Mouse (Mus musculus) right cerebral cortex, postnatal 14 days (tissue): Measurements from ENCODE around the gene Abca3.
"Not testable (repeated sequence)": the region's sequence is repeated elsewhere in the genome, so short reads cannot be mapped to it uniquely, and the experiment has no call there.

ENCODE experiments used
- DNase-seq: peaks from one replicate; pipeline ENCODE4 v3.0.0; 2022

Abca3 gene

DNA sequence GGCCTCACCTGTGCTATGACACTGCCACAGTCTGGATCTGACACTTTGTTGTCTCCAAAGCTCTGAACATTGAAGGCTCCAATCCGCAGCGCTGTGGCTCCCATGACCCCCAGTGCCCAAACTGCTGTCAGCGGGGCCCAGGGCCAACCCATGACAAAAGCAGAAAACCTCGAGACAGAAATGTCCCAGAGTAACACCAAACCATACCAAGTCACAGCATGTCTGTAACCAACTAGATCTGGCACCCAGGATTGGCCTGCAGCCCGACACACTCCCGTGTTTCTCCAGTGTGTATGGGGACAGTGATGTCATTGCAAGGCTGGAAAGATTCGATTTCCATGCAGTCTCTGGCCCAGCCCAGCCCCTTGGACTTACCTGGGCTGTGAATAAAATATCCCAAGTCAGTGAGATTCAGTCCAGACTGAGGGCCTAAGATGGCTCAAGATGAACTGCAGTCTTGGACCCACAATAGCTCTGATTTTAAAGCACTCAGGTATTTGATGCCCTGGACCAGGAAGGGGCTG, 90.9 kb downstream of the Abca3 start, which contains the start of gene Dnase1l2:
Gene Dnase1l2, minus strand, starts transcription at position 474 of the 524 bp plus-strand sequence.
- DNase-seq = no peak

DNA sequence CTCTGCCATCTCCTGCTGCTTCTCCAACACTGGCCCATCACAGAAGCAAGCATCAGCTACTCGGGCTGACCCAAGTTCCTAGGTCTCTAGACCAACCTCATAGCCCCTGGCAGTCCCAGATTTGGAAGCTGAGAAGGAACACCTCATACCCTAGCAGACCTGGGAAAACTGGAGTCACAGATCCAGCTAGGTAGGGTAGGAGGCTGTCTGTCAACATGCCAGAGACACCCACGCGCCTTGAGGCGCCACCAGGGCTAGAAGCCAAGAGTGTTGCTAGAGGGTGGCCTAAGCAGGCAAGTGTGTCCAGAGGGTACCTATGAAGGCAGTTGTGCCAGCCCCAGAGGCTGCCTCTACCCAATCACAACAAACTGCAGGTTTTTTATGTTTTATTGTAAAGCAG, 91.7 kb downstream of the Abca3 start:
- no peak for DNase-seq

DNA sequence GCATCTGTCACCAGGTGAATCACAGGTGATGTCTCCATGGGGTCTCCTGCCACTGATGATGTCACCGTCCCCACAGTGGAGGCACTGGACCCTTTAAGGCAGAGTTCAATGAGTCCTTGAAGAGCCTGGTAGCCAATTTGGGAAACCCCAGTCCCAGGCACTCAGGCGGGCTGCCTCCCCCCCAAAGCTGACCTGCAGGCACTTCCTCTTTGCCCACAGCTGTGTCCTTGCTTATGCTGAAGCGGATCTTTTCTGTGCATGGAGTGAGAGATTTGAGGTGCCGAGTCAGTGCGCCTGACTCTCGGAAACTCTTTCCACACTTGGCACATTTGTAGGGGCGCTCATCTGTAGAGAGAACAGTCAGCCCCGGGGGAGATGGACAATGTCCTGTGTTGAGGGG, 94.8 kb downstream of the Abca3 start:
- DNase-seq = no peak

DNA sequence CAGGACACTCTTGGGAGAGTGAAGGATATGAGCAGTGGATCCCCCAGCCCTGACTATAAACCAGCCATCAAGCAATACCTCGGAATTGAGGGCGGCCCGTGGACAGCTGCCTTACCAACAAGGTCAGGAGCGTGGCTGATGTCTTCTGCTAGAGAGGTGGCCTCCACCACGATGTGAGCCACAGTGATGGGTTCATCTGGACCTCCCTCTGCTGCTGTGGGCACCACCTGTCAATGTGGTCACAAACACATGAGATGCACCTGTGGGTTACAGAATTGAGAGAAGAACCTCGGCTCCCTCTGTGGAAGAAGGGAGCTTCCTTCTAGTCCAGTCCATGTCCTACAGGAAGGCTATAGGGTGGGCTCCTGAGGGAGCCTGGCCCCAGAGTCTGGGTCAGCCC, 97.8 kb downstream of the Abca3 start:
- no peak for DNase-seq

DNA sequence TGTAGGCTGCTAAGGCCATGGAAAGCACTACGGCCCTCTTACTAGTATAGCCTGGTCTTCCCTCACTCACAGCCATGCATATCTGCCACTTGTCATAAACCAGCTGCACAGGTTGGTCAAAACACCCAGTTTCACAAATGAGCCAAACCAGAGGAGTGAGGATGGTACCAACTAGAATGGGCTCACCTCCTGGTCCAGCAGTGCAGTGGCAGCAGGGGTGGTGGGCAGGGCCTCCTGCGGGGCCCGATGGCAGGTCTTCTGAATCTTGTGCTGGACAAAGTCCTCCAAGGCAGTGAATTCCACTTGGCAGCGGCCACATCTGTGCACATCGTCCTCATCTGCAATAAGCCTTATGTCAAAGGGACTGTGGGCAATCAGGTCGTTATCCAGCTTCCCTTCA, 99.5 kb downstream of the Abca3 start:
- DNase-seq = no peak

DNA sequence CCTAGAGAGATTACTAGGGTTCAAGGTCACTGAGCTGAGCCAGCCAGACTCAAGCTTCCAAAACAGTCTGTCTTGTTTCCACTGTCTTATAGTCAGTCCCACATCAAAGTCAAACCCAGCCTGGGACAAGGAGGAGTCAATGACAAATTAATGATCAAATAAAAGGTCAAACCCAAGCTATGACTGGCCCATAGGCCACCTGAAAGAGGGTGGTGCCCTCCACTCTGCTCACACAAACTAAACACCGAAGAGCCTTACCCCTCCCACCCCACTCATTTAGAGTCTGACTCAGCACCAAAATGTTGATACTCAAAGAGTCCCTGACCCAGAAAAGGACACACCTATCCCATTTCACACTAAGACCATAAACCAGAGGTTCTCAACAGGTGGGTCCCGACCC, 101.6 kb downstream of the Abca3 start:
- DNase-seq = no peak

DNA sequence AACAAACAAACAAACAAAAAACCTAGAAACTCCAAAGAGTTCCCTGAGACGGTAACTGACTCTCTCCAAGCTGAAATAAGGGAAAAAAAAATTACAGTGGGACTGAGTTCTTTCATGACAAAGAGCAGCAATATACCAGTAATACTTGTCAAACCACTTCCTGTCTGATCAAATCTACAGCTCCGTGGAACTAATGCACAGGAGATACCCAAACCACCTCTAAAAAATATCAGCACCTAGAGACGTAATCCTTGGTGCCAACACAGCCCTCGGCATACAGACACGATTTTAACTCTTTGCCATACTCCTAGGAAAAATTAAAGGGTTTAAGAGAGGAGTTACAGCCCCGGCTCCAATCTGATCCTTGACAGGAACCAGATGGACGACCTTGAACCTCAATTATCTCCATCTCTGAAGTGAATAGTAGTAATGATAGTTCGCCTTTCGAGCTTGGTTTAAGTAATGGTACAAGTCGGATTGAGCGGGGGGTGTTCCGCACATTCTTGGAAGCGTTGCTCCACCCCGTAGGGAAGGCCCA, 102.5 kb downstream of the Abca3 start:
- DNase-seq = no peak

DNA sequence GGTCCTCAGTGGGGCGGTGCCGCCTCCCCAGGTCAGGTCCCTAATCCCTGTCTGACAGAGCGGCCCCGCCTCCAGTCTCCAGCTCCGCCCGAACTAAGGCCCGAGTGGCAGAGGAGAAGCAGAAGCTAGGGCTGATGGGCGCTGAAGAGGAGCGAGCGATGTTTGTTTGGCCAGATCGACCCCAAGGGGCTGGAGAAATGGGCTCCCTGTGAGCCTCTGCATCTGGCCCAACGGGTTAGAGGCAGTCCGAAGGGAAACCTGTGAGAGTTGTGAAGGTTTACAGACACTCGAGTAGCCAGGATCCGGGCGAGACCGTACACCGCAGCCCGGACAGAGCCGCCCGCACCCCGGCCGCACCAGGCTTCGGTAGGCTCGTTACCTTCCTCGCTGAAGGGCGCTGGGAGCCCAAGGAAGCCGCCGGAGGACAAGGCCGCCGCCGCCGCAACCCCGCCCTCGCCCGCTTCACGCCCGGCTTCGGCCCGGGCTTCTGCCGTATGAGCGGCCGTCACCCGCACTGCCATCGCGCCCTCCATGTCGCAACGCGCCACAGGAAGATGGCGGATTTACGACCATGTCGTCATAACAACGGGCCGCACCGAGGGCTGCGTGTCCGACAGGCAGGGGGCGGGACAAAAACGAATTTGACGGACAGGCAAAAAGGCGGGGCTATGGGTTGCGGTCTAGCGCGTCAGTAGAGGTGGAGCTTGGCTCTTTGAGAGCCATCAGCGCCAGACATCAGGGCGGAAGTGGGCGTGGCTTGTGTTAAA, 103.2 kb downstream of the Abca3 start:
- peak; percentile 97 for DNase-seq

DNA sequence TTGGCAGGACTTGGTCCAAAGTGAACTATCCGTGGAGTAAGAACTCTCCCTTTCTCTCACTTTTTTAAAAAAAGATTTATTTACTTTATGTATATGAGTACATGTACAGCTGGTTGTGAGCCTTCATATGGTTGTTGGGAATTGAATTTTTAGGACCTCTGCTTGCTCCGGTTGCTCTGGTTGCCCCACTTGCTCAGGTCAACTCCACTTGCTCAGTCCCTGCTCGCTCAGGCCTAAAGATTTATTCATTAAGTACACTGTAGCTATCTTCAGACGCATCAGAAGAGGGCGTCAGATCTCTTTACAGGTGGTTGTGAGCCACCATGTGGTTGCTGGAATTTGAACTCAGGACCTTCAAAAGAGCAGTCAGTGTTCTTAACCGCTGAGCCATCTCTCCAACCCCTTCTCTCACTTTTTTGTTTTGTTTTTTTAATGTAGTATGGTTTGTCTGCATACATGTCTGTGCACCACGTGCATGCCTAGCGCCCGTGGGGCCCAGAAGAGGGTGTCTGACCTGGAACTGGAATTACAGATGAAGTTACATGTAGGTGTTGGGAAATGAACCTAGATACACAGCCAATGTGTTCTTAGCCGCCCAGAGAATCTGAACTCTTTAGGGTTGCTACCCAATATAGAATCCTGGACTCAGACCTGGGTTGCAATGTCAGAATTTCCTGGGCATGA, 103.9 kb downstream of the Abca3 start:
- DNase-seq = not testable (repeated sequence)
